ENCODE assay signal across 11 mouse cellular contexts in genomic region chr16:93770271-93770926, GRCm38 (mm10). TPM values are rescaled to one million over a fixed set of nuclear protein-coding genes. Genes with fewer than 3 reads are reported as not detected.
A peak's percentile ranks its signal among the peaks of the same experiment; 100 is the strongest.
DNase-seq lines count a peak whose midpoint lies in the region; ATAC-seq and TF ChIP-seq lines count a peak whose summit lies in the region.
"Had no signal": no experiment of that assay in that cellular context is flagged by ENCODE, and none has a peak within 500 bp of the region (broad histone marks: within the 10 kb centered on the region; RNA-seq: fewer than 3 reads in every experiment).

No protein-coding gene starts in this region.

- WGBS in cerebellum, adult 2 months: 71% methylated on average over 32 of the region's 32 CpGs
- 63% methylated on average over 32 of the region's 32 CpGs for WGBS in liver, adult 2 months
- WGBS in kidney, postnatal 0 days: 64% methylated on average over 32 of the region's 32 CpGs
- WGBS in forebrain, embryonic 14.5 days: 75% methylated on average over 32 of the region's 32 CpGs

- DNase-seq in cerebellum, adult 2 months: peak; percentile 26 to 32
- no peak for DNase-seq in cerebellum, adult 11-12 months
- DNase-seq in liver, adult 2 months (ENCODE audit: extremely low read depth, low read depth, low spot score): peak; percentile 91
- no peak for DNase-seq in liver
- DNase-seq in kidney, postnatal 0 days (ENCODE audit: low spot score): no peak
- DNase-seq in lung, postnatal 36 days: peak; percentile 70
- DNase-seq in forebrain, embryonic 14.5 days (ENCODE audit: low spot score): no peak
- DNase-seq in gastrocnemius, postnatal 36 days: no peak
- DNase-seq: thymus, postnatal 36 days had no signal

- no peaks in the 10 kb centered on the region for H3K27me3 ChIP-seq in cerebellum, adult 2 months (ENCODE audit: control insufficient read depth, insufficient read depth, low read length)
- no peaks in the 10 kb centered on the region for H3K27me3 ChIP-seq in liver, adult 2 months (ENCODE audit: control insufficient read depth, insufficient read depth, low read length)
- no peaks in the 10 kb centered on the region for H3K27me3 ChIP-seq in kidney, postnatal 0 days (ENCODE audit: insufficient read depth, low read length)
- H3K27me3 ChIP-seq in forebrain, embryonic 14.5 days (replicated peaks; ENCODE audit: control insufficient read depth, insufficient read depth, low read length): no peaks in the 10 kb centered on the region
- H3K27me3 ChIP-seq: liver, embryonic 15.5 days had no signal

- peaks cover 13% of the 10 kb centered on the region; the same call in 1 of the 2 replicates for H3K36me3 ChIP-seq in liver, adult 2 months (ENCODE audit: control insufficient read depth, insufficient read depth, low read length)
- peaks cover 23% of the 10 kb centered on the region; the same call in 1 of the 2 replicates for H3K36me3 ChIP-seq in kidney, postnatal 0 days (ENCODE audit: insufficient read depth, low read length)
- H3K36me3 ChIP-seq in forebrain, embryonic 14.5 days (ENCODE audit: control insufficient read depth, insufficient read depth, low read length): peaks cover 33% of the 10 kb centered on the region

- H3K79me2 ChIP-seq in liver, adult 2 months (ENCODE audit: control insufficient read depth, insufficient read depth, low read length): no peaks in the 10 kb centered on the region

- no peak overlapping the region for H3K27ac ChIP-seq in cerebellum, adult 2 months (ENCODE audit: insufficient read depth, low read length)
- peak overlapping the region; percentile 57 for H3K27ac ChIP-seq in liver, adult 2 months (replicated peaks; ENCODE audit: insufficient read depth, low read depth, low read length)
- H3K27ac ChIP-seq in kidney, postnatal 0 days: peak overlapping the region; percentile 26; the same call in 1 of the 2 replicates
- no peak overlapping the region for H3K27ac ChIP-seq in forebrain, embryonic 14.5 days (ENCODE audit: low read depth, low read length)
- H3K27ac ChIP-seq: liver, embryonic 15.5 days had no signal

- H3K9me3 ChIP-seq in kidney, postnatal 0 days (replicated peaks; ENCODE audit: low read length): no peaks in the 10 kb centered on the region
- H3K9me3 ChIP-seq in forebrain, embryonic 14.5 days (replicated peaks; ENCODE audit: control insufficient read depth, low read length): no peaks in the 10 kb centered on the region
- H3K9me3 ChIP-seq: liver, embryonic 15.5 days had no signal

- H3K4me1 ChIP-seq in cerebellum, adult 2 months (ENCODE audit: control insufficient read depth, insufficient read depth, low read length): peaks cover 6% of the 10 kb centered on the region
- no peaks in the 10 kb centered on the region for H3K4me1 ChIP-seq in liver, adult 2 months (ENCODE audit: control insufficient read depth, insufficient read depth, low read length)
- H3K4me1 ChIP-seq in kidney, postnatal 0 days (replicated peaks; ENCODE audit: insufficient read depth, low read length): no peaks in the 10 kb centered on the region
- H3K4me1 ChIP-seq in forebrain, embryonic 14.5 days (ENCODE audit: control insufficient read depth, insufficient read depth, low read length): no peaks in the 10 kb centered on the region

- no peak overlapping the region for H3K4me3 ChIP-seq in cerebellum, adult 2 months (replicated peaks; ENCODE audit: insufficient read depth, low read depth, low read length)
- H3K4me3 ChIP-seq in liver, adult 2 months (ENCODE audit: insufficient read depth, low read depth, low read length): peak overlapping the region; percentile 62
- no peak overlapping the region for H3K4me3 ChIP-seq in kidney, postnatal 0 days (replicated peaks; ENCODE audit: low read depth, low read length)
- no peak overlapping the region for H3K4me3 ChIP-seq in forebrain, embryonic 14.5 days (ENCODE audit: low read depth, low read length)
- H3K4me3 ChIP-seq: liver, embryonic 15.5 days had no signal

- H3K4me2 ChIP-seq in kidney, postnatal 0 days (ENCODE audit: low read length): no peak overlapping the region
- H3K4me2 ChIP-seq in forebrain, embryonic 14.5 days (ENCODE audit: low read length): no peak overlapping the region
- H3K4me2 ChIP-seq: liver, embryonic 15.5 days had no signal

- no peak for TF ChIP-seq CTCF in cerebellum, adult 2 months (IDR thresholded peaks at IDR 0.05; ENCODE audit: borderline replicate concordance, insufficient read depth, low read depth, low read length)
- TF ChIP-seq CTCF in liver, adult 2 months (IDR thresholded peaks at IDR 0.05; ENCODE audit: low read depth, low read length): no peak
- TF ChIP-seq CTCF in kidney, postnatal 0 days (IDR thresholded peaks at IDR 0.05; ENCODE audit: low read depth): no peak

- TF ChIP-seq POLR2A in cerebellum, adult 2 months (IDR thresholded peaks at IDR 0.05; ENCODE audit: borderline replicate concordance, insufficient read depth, low read length): no peak
- TF ChIP-seq POLR2A in liver, adult 2 months (IDR thresholded peaks at IDR 0.05; ENCODE audit: extremely low read depth, insufficient read depth, low read length): no peak

- ATAC-seq in kidney, postnatal 0 days (replicated peaks; ENCODE audit: low FRiP score, low read depth): peak; percentile 77
- no peak for ATAC-seq in forebrain, embryonic 14.5 days
- ATAC-seq: activated CD4-positive, CD25-positive, alpha-beta regulatory T cell, adult 4 months had no signal

- H3K9ac ChIP-seq in liver, adult 2 months (ENCODE audit: low read depth, low read length): peak overlapping the region; percentile 58
- no peak overlapping the region for H3K9ac ChIP-seq in kidney, postnatal 0 days (ENCODE audit: low read depth, low read length)
- no peak overlapping the region for H3K9ac ChIP-seq in forebrain, embryonic 14.5 days (ENCODE audit: low read length)
- H3K9ac ChIP-seq: liver, embryonic 15.5 days had no signal

- intact Hi-C loops in gastrocnemius, postnatal 36 days (cut with DNase I): no loop called here

RNA-seq across cellular contexts. Expression of gene Dop1b, which starts 58.7 kb away (rescaled TPM):
- 102 and 103 TPM in 2 replicates for polyA plus RNA-seq in cerebellum, adult 2 months (2012; rRNA removed)
- 12.1 and 33.2 TPM in 2 replicates for total RNA-seq in liver, adult 2 months (2014; rRNA removed)
- polyA plus RNA-seq in liver, adult 2 months (2012; rRNA removed): 30.3 TPM in 2 replicates
- 22.5 and 23.6 TPM in 2 replicates for polyA plus RNA-seq in kidney, postnatal 0 days (2015; fragmentation: Nextera tagmentation; extraction: Ambion mirVana)
- polyA plus RNA-seq in forebrain, embryonic 14.5 days (2014; fragmentation: Nextera tagmentation; extraction: Ambion mirVana): 19.6 and 29.9 TPM in 2 replicates
- 10 to 100 TPM; 36.7 to 38.3 TPM for total RNA-seq in gastrocnemius, postnatal 36 days (2021)

Comparison
In these comparisons a context has a peak if more than half of its experiments do, and no peak if none do; other contexts are left out.
1. DNase-seq: peak in cerebellum, adult 2 months (2 of 2), liver, adult 2 months (single experiment) and lung, postnatal 36 days (single experiment); none in cerebellum, adult 11-12 months (single experiment), liver (single experiment), kidney, postnatal 0 days (single experiment), forebrain, embryonic 14.5 days (single experiment) and gastrocnemius, postnatal 36 days (0 of 2).
2. H3K27ac ChIP-seq: peak in liver, adult 2 months (single experiment) and kidney, postnatal 0 days (single experiment); none in cerebellum, adult 2 months (single experiment) and forebrain, embryonic 14.5 days (single experiment).